Mouse (Mus musculus) forebrain, postnatal 0 days (tissue): Measurements from ENCODE around the gene Rbm6. TPM values are rescaled to one million over a fixed set of nuclear protein-coding genes. Genes with fewer than 3 reads are reported as not detected.

Source experiments
- ATAC-seq: fragments of 200-750 bp; cut with Nextera tagmentation; 2 replicates; pipeline ENCODE4 v1.8.0; 2017; ENCODE audit warnings: mild to moderate bottlenecking, moderate library complexity
- DNase-seq: peaks from one replicate; pipeline ENCODE4 v3.0.0-alpha.2; 2015
- H3K27ac ChIP-seq: fragments of 300-500 bp; sonication (generic); 2 replicates; pipeline ENCODE4 v1.5.1; 2014; ENCODE audit warnings: low read depth, mild to moderate bottlenecking, antibody characterized with exemption, low read length, moderate library complexity, mixed read lengths
- H3K27me3 ChIP-seq: fragments of 300-500 bp; sonication (generic); 2 replicates; pipeline ENCODE4 v1.6.1; 2014; ENCODE audit warnings: mild to moderate bottlenecking, low read length, mixed read lengths; ENCODE audit not compliant: insufficient read depth
- H3K36me3 ChIP-seq: fragments of 300-500 bp; sonication (generic); 2 replicates; pipeline ENCODE4 v1.6.1; 2014; ENCODE audit warnings: mild to moderate bottlenecking, moderate library complexity; ENCODE audit not compliant: insufficient read depth
- H3K4me1 ChIP-seq: fragments of 300-500 bp; sonication (generic); 2 replicates; pipeline ENCODE4 v1.6.1; 2014; ENCODE audit warnings: antibody characterized with exemption; ENCODE audit not compliant: insufficient read depth
- H3K4me2 ChIP-seq: fragments of 300-500 bp; sonication (generic); 2 replicates; pipeline ENCODE4 v1.6.1; 2014; ENCODE audit warnings: low read depth, mild to moderate bottlenecking, moderate library complexity
- H3K4me3 ChIP-seq: fragments of 300-500 bp; sonication (generic); 2 replicates; pipeline ENCODE4 v1.5.1; 2014; ENCODE audit warnings: low read depth, low read length, mixed read lengths
- H3K9ac ChIP-seq: fragments of 300-500 bp; sonication (generic); 2 replicates; pipeline ENCODE4 v1.6.1; 2014; ENCODE audit warnings: mild to moderate bottlenecking
- H3K9me3 ChIP-seq: fragments of 300-500 bp; sonication (generic); 2 replicates; pipeline ENCODE4 v1.6.1; 2016; ENCODE audit warnings: low read length
- CTCF ChIP-seq: sonication (generic); IDR thresholded peaks from 2 replicates; pipeline ENCODE4 v1.5.1; 2016; ENCODE audit warnings: antibody characterized with exemption, control low read depth, low read depth
- WGBS: fragments of 180-500 bp; shearing (Covaris S2); extraction: QIAGEN DNeasy Blood & Tissue Kit; methylation state at CpG from one replicate; pipeline ENCODE4 v1.1.7; 2014; 5-methylcytosine and 5-hydroxymethylcytosine counted together
- polyA plus RNA-seq: library from polyadenylated mRNA; unstranded; fragments of >200 nt; fragmentation: Nextera tagmentation; extraction: Ambion mirVana; gene quantifications from 2 replicates; pipeline ENCODE4 v1.2.1, GENCODE M21; 2015
- total RNA-seq: library from RNA; depleted of rRNA; stranded (reverse); fragments of >200 nt; gene quantifications from 2 replicates; pipeline ENCODE4 v1.2.3, GENCODE M21; 2014

Rbm6 gene
- total and polyA plus RNA-seq, 2 experiments from 2014 or later: 59.5 to 78.3 TPM

DNA sequence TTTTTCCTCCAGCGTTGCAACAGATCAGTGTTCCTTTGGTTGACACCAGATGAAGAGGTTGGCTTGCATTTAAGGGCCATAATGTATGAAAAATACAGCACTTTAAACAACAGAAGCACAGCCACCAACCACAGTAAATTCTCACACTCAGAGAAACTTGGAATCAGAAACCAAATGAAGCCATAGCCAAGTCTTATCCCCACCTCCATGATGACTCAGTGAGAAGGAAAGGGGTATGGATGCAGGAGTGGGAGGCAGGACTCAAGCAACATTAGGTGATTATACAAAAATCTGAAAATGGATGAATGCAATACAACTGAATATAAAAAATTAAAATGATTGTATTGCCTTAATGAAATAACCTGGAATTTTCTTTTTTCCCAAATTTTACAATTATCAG, 34.2 kb downstream of the Rbm6 start:
- H3K27me3 ChIP-seq: no peaks in the 10 kb centered on the region
- ATAC-seq (no peak), DNase-seq (no peak)
- H3K36me3 ChIP-seq: peaks cover 3% of the 10 kb centered on the region; the same call in 1 of the 2 replicates
- no peak for TF ChIP-seq CTCF
- H3K9ac ChIP-seq: no peak overlapping the region
- 93% methylated on average over 1 of the region's 1 CpGs for WGBS
- H3K9me3 ChIP-seq: no peaks in the 10 kb centered on the region
- H3K4me2 ChIP-seq: no peak overlapping the region
- no peak overlapping the region for H3K4me3 ChIP-seq
- H3K4me1 ChIP-seq: no peaks in the 10 kb centered on the region
- no peak overlapping the region for H3K27ac ChIP-seq

- Histone ChIP-seq H3K4me3 (no peak overlapping the region), H3K27ac (no peak overlapping the region), H3K36me3 (peaks cover 15% of the 10 kb centered on the region; the same call in 1 of the 2 replicates), H3K4me2 (no peak overlapping the region), H3K27me3 (no peaks in the 10 kb centered on the region), H3K9me3 (no peaks in the 10 kb centered on the region), H3K9ac (no peak overlapping the region), H3K4me1 (no peaks in the 10 kb centered on the region)
- no peak for DNase-seq
- ATAC-seq: no peak
- WGBS: 93% methylated on average over 3 of the region's 3 CpGs
- no peak for TF ChIP-seq CTCF
Observed at GRCm38 (mm10) chr9:107833826-107834225, 39.2 kb downstream of the Rbm6 start.

DNA sequence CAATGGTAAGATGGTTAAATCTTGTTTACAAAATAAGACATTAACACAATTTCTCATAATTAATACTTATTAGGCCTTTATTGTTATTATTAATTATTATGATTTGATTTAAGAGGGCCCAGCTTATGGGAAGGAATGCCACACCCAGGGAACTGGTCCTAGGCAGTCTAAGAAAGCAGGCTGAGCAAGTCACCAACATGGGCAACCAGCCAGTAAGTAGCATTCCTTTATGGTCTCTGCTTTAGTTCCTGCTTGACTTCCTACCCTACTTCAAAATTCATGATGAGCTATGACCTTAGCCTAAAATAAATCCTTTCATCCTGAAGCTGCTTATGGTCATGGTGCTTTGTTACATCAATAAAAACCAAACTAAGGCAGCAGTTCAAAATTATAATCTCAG, 41.3 kb downstream of the Rbm6 start:
- Histone ChIP-seq H3K27ac (no peak overlapping the region), H3K4me1 (no peaks in the 10 kb centered on the region), H3K9ac (no peak overlapping the region), H3K9me3 (no peaks in the 10 kb centered on the region), H3K27me3 (no peaks in the 10 kb centered on the region), H3K36me3 (peaks cover 13% of the 10 kb centered on the region; the same call in 1 of the 2 replicates), H3K4me2 (no peak overlapping the region), H3K4me3 (no peak overlapping the region)
- no peak for ATAC-seq
- no peak for DNase-seq
- no peak for TF ChIP-seq CTCF

DNA sequence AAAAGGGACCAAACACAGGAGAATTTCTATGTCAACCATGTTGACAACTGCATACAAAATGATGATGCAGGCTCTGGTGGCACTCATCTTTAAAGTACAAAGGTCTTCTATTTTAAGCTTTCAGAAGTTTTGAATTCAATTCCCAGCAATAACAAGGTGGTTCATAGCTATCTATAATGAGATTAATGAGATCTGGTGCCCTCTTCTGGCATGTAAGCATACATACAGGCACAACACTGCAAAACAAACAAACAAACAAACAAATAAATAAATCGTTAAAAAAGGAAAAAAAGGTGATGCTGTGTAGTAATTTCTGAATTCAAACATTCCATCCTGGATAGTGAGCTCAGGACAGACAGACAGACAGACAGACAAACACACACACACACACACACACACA, 60.9 kb downstream of the Rbm6 start:
- 95% methylated on average over 1 of the region's 1 CpGs for WGBS
- no peak for DNase-seq
- peaks cover 10% of the 10 kb centered on the region for H3K36me3 ChIP-seq
- no peak overlapping the region for H3K4me3 ChIP-seq
- no peaks in the 10 kb centered on the region for H3K4me1 ChIP-seq
- no peak for ATAC-seq
- no peaks in the 10 kb centered on the region for H3K27me3 ChIP-seq
- no peak overlapping the region for H3K27ac ChIP-seq
- TF ChIP-seq CTCF: no peak
- no peaks in the 10 kb centered on the region for H3K9me3 ChIP-seq
- no peak overlapping the region for H3K4me2 ChIP-seq
- no peak overlapping the region for H3K9ac ChIP-seq

DNA sequence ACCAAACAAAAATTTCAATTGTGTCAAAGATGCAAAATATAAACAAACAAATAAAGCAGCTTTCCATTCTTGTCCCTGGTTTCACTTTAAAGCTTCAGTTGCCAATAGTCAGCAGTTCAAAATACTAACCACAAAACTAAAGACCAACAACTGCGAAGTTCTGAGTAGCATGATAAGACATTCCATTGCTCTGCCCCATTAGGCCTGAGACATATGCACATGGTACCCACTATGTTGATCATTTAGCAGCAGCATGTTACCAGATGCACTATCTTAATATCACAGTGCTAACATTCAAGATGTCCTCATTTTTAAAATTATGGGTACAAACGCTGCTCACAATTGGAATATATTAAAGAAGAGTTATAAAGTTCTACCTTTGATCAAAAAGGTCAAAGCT, 62.1 kb downstream of the Rbm6 start:
- TF ChIP-seq CTCF: no peak
- WGBS: 97% methylated on average over 2 of the region's 2 CpGs
- H3K4me2 ChIP-seq: no peak overlapping the region
- no peaks in the 10 kb centered on the region for H3K9me3 ChIP-seq
- peaks cover 5% of the 10 kb centered on the region; the same call in 1 of the 2 replicates for H3K36me3 ChIP-seq
- no peak overlapping the region for H3K9ac ChIP-seq
- no peak overlapping the region for H3K4me3 ChIP-seq
- no peak for ATAC-seq
- H3K4me1 ChIP-seq: no peaks in the 10 kb centered on the region
- DNase-seq: no peak
- H3K27me3 ChIP-seq: no peaks in the 10 kb centered on the region
- no peak overlapping the region for H3K27ac ChIP-seq

- no peak overlapping the region for H3K27ac ChIP-seq
- peaks cover 47% of the 10 kb centered on the region for H3K36me3 ChIP-seq
- H3K27me3 ChIP-seq: no peaks in the 10 kb centered on the region
- ATAC-seq (no peak), DNase-seq (no peak)
- H3K9me3 ChIP-seq: no peaks in the 10 kb centered on the region
- no peaks in the 10 kb centered on the region for H3K4me1 ChIP-seq
- H3K4me3 ChIP-seq: no peak overlapping the region
- TF ChIP-seq CTCF: no peak
- H3K9ac ChIP-seq: no peak overlapping the region
- H3K4me2 ChIP-seq: no peak overlapping the region
- 92% methylated on average over 6 of the region's 6 CpGs for WGBS
Observed at GRCm38 (mm10) chr9:107791714-107792113, 81.3 kb downstream of the Rbm6 start.

- DNase-seq (no peak), ATAC-seq (no peak)
- H3K36me3 ChIP-seq: peaks cover 84% of the 10 kb centered on the region
- H3K9me3 ChIP-seq: no peaks in the 10 kb centered on the region
- H3K4me3 ChIP-seq: no peak overlapping the region
- no peak overlapping the region for H3K9ac ChIP-seq
- no peak for TF ChIP-seq CTCF
- no peaks in the 10 kb centered on the region for H3K4me1 ChIP-seq
- no peak overlapping the region for H3K4me2 ChIP-seq
- WGBS: 97% methylated on average over 11 of the region's 11 CpGs
- no peaks in the 10 kb centered on the region for H3K27me3 ChIP-seq
- no peak overlapping the region for H3K27ac ChIP-seq
Observed at GRCm38 (mm10) chr9:107782536-107783203, 90.4 kb downstream of the Rbm6 start.
